Mouse (Mus musculus): ENCODE data around the gene Ndufa11. TPM values are rescaled to one million over a fixed set of nuclear protein-coding genes. Genes with fewer than 3 reads are reported as not detected.

Gene Ndufa11
- polyA plus RNA-seq, 1 experiment, result 1,009 TPM

GRCm38 (mm10) chr17:56728117-56728516 is 10.6 kb downstream of the Ndufa11 start:
- H3K27ac ChIP-seq (ENCODE audit: insufficient read depth, low read depth, low read length), result no peak overlapping the region
- H3K4me3 ChIP-seq (ENCODE audit: low read depth, low read length), result no peak overlapping the region
- H3K36me3 ChIP-seq (ENCODE audit: control insufficient read depth, insufficient read depth, low read length), result peaks cover 4% of the 10 kb centered on the region; the same call in 1 of the 2 replicates
- TF ChIP-seq POLR2A (IDR thresholded peaks at IDR 0.05; ENCODE audit: low read depth, low read length) (no peak), CTCF (IDR thresholded peaks at IDR 0.05; ENCODE audit: extremely low read depth, insufficient read length, insufficient replicate concordance, low read depth, low read length) (no peak)
- WGBS, result 19% methylated on average over 12 of the region's 12 CpGs
- H3K27me3 ChIP-seq (ENCODE audit: control insufficient read depth, insufficient read depth, low read length), result no peaks in the 10 kb centered on the region
- peaks cover 8% of the 10 kb centered on the region for H3K4me1 ChIP-seq (ENCODE audit: control insufficient read depth, insufficient read depth, insufficient read length, low read length)

GRCm38 (mm10) chr17:56729151-56729550 is 11.6 kb downstream of the Ndufa11 start:
- 21% methylated on average over 6 of the region's 6 CpGs for WGBS
- Histone ChIP-seq H3K4me1 (ENCODE audit: control insufficient read depth, insufficient read depth, insufficient read length, low read length) (peaks cover 8% of the 10 kb centered on the region), H3K27me3 (ENCODE audit: control insufficient read depth, insufficient read depth, low read length) (no peaks in the 10 kb centered on the region)

GRCm38 (mm10) chr17:56729656-56730055 is 12.1 kb downstream of the Ndufa11 start:
- TF ChIP-seq CTCF (IDR thresholded peaks at IDR 0.05; ENCODE audit: extremely low read depth, insufficient read length, insufficient replicate concordance, low read depth, low read length) (no peak), POLR2A (IDR thresholded peaks at IDR 0.05; ENCODE audit: low read depth, low read length) (no peak)
- H3K36me3 ChIP-seq (ENCODE audit: control insufficient read depth, insufficient read depth, low read length), result no peaks in the 10 kb centered on the region
- no peaks in the 10 kb centered on the region for H3K27me3 ChIP-seq (ENCODE audit: control insufficient read depth, insufficient read depth, low read length)
- H3K4me3 ChIP-seq (ENCODE audit: low read depth, low read length), result no peak overlapping the region
- no peak overlapping the region for H3K27ac ChIP-seq (ENCODE audit: insufficient read depth, low read depth, low read length)
- WGBS, result 85% methylated on average over 2 of the region's 2 CpGs
- H3K4me1 ChIP-seq (ENCODE audit: control insufficient read depth, insufficient read depth, insufficient read length, low read length), result peaks cover 8% of the 10 kb centered on the region

More at GRCm38 (mm10) chr17:56729151-56729550, 11.6 kb downstream of the Ndufa11 start:
- no peak for TF ChIP-seq POLR2A (IDR thresholded peaks at IDR 0.05; ENCODE audit: low read depth, low read length)
- TF ChIP-seq CTCF (IDR thresholded peaks at IDR 0.05; ENCODE audit: extremely low read depth, insufficient read length, insufficient replicate concordance, low read depth, low read length), result no peak
- H3K27ac ChIP-seq (ENCODE audit: insufficient read depth, low read depth, low read length), result no peak overlapping the region
- H3K4me3 ChIP-seq (ENCODE audit: low read depth, low read length), result no peak overlapping the region
- H3K36me3 ChIP-seq (ENCODE audit: control insufficient read depth, insufficient read depth, low read length), result no peaks in the 10 kb centered on the region

GRCm38 (mm10) chr17:56736534-56736933 is 19.0 kb downstream of the Ndufa11 start:
- WGBS, result 42% methylated on average over 8 of the region's 8 CpGs
- H3K4me3 ChIP-seq (ENCODE audit: low read depth, low read length), result no peak overlapping the region

GRCm38 (mm10) chr17:56738221-56738620 is 20.7 kb downstream of the Ndufa11 start:
- Histone ChIP-seq H3K4me3 (ENCODE audit: low read depth, low read length) (no peak overlapping the region), H3K36me3 (ENCODE audit: control insufficient read depth, insufficient read depth, low read length) (no peaks in the 10 kb centered on the region), H3K27me3 (ENCODE audit: control insufficient read depth, insufficient read depth, low read length) (no peaks in the 10 kb centered on the region), H3K4me1 (ENCODE audit: control insufficient read depth, insufficient read depth, insufficient read length, low read length) (no peaks in the 10 kb centered on the region), H3K27ac (ENCODE audit: insufficient read depth, low read depth, low read length) (no peak overlapping the region)
- TF ChIP-seq POLR2A (IDR thresholded peaks at IDR 0.05; ENCODE audit: low read depth, low read length) (no peak), CTCF (IDR thresholded peaks at IDR 0.05; ENCODE audit: extremely low read depth, insufficient read length, insufficient replicate concordance, low read depth, low read length) (no peak)
- WGBS, result 79% methylated on average over 10 of the region's 10 CpGs

More at GRCm38 (mm10) chr17:56736534-56736933, 19.0 kb downstream of the Ndufa11 start:
- H3K4me1 ChIP-seq (ENCODE audit: control insufficient read depth, insufficient read depth, insufficient read length, low read length), result no peaks in the 10 kb centered on the region
- H3K36me3 ChIP-seq (ENCODE audit: control insufficient read depth, insufficient read depth, low read length), result no peaks in the 10 kb centered on the region
- H3K27me3 ChIP-seq (ENCODE audit: control insufficient read depth, insufficient read depth, low read length), result no peaks in the 10 kb centered on the region
- no peak for TF ChIP-seq POLR2A (IDR thresholded peaks at IDR 0.05; ENCODE audit: low read depth, low read length)
- peak; percentile 54; the same call in 1 of the 2 replicates for TF ChIP-seq CTCF (IDR thresholded peaks at IDR 0.05; ENCODE audit: extremely low read depth, insufficient read length, insufficient replicate concordance, low read depth, low read length)
- H3K27ac ChIP-seq (ENCODE audit: insufficient read depth, low read depth, low read length), result no peak overlapping the region

GRCm38 (mm10) chr17:56740118-56740787 is 22.7 kb downstream of the Ndufa11 start:
- no peak overlapping the region for H3K4me3 ChIP-seq (ENCODE audit: low read depth, low read length)
- no peaks in the 10 kb centered on the region for H3K36me3 ChIP-seq (ENCODE audit: control insufficient read depth, insufficient read depth, low read length)
- no peaks in the 10 kb centered on the region for H3K4me1 ChIP-seq (ENCODE audit: control insufficient read depth, insufficient read depth, insufficient read length, low read length)
- 76% methylated on average over 17 of the region's 17 CpGs for WGBS
- TF ChIP-seq CTCF (IDR thresholded peaks at IDR 0.05; ENCODE audit: extremely low read depth, insufficient read length, insufficient replicate concordance, low read depth, low read length), result no peak
- no peak for TF ChIP-seq POLR2A (IDR thresholded peaks at IDR 0.05; ENCODE audit: low read depth, low read length)
- no peaks in the 10 kb centered on the region for H3K27me3 ChIP-seq (ENCODE audit: control insufficient read depth, insufficient read depth, low read length)
- no peak overlapping the region for H3K27ac ChIP-seq (ENCODE audit: insufficient read depth, low read depth, low read length)

GRCm38 (mm10) chr17:56740788-56741160 is 23.2 kb downstream of the Ndufa11 start:
- H3K27ac ChIP-seq (ENCODE audit: insufficient read depth, low read depth, low read length), result no peak overlapping the region
- no peak overlapping the region for H3K4me3 ChIP-seq (ENCODE audit: low read depth, low read length)
- no peaks in the 10 kb centered on the region for H3K27me3 ChIP-seq (ENCODE audit: control insufficient read depth, insufficient read depth, low read length)
- H3K4me1 ChIP-seq (ENCODE audit: control insufficient read depth, insufficient read depth, insufficient read length, low read length), result no peaks in the 10 kb centered on the region
- WGBS, result 85% methylated on average over 17 of the region's 17 CpGs
- TF ChIP-seq POLR2A (IDR thresholded peaks at IDR 0.05; ENCODE audit: low read depth, low read length) (no peak), CTCF (IDR thresholded peaks at IDR 0.05; ENCODE audit: extremely low read depth, insufficient read length, insufficient replicate concordance, low read depth, low read length) (no peak)
- H3K36me3 ChIP-seq (ENCODE audit: control insufficient read depth, insufficient read depth, low read length), result no peaks in the 10 kb centered on the region

Data from small intestine, adult 2 months (tissue).